Mouse (Mus musculus) lung, postnatal 10 days (tissue): Measurements from ENCODE around the gene Gm28360.
"Not testable (repeated sequence)": the region's sequence is repeated elsewhere in the genome, so short reads cannot be mapped to it uniquely, and the experiment has no call there.

Experiments used
- DNase-seq: peaks from one replicate; pipeline ENCODE4 v3.0.0; 2021

Gene Gm28360

GRCm38 (mm10) chr1:117829781-117830180, at the start of gene Gm28360:
Gene Gm28360 (plus strand): TSS chr1:117830081.
- not testable (repeated sequence) for DNase-seq

GRCm38 (mm10) chr1:117780833-117781232, 49.0 kb upstream of the Gm28360 start, which contains the start of gene B020011L13Rik:
Gene B020011L13Rik (plus strand): TSS chr1:117781133.
- not testable (repeated sequence) for DNase-seq

GRCm38 (mm10) chr1:117816271-117816670, 13.6 kb upstream of the Gm28360 start:
- DNase-seq: not testable (repeated sequence)

- not testable (repeated sequence) for DNase-seq
Measured at GRCm38 (mm10) chr1:117851718-117852117, 21.8 kb downstream of the Gm28360 start.
